ENCODE assay signal across 8 mouse cellular contexts in genomic region chr1:86440171-86440886, GRCm38 (mm10). TPM values are rescaled to one million over a fixed set of nuclear protein-coding genes. Genes with fewer than 3 reads are reported as not detected.
DNase-seq lines count a peak whose midpoint lies in the region; ATAC-seq and TF ChIP-seq lines count a peak whose summit lies in the region.

No protein-coding gene starts in this region.

- WGBS in intestine, postnatal 0 days = 8% methylated on average over 18 of the region's 18 CpGs
- 3% methylated on average over 18 of the region's 18 CpGs for WGBS in midbrain, embryonic 11.5 days

- intact Hi-C loops in left cerebral cortex, postnatal 4 days (cut with DNase I) = loop anchor here (2.0 to 5.0 kb wide), 2 partner anchors 57 to 92 kb away; no protein-coding TSS in a partner anchor

- H3K36me3 ChIP-seq in intestine, postnatal 0 days (ENCODE audit: control insufficient read depth, insufficient read depth) = no peaks in the 10 kb centered on the region
- H3K36me3 ChIP-seq in midbrain, embryonic 11.5 days (ENCODE audit: control insufficient read depth, insufficient read depth, low read length) = no peaks in the 10 kb centered on the region

- peak; percentile 72 for ATAC-seq in intestine, postnatal 0 days
- ATAC-seq in midbrain, embryonic 11.5 days (ENCODE audit: low FRiP score) = peak; percentile 77

- H3K4me2 ChIP-seq in intestine, postnatal 0 days (replicated peaks; ENCODE audit: low read depth) = peak overlapping the region; percentile 86
- peak overlapping the region; percentile 81 for H3K4me2 ChIP-seq in midbrain, embryonic 11.5 days

- peak overlapping the region; percentile 53 for H3K4me3 ChIP-seq in intestine, postnatal 0 days (ENCODE audit: low read depth, low read length)
- peak overlapping the region; percentile 44 for H3K4me3 ChIP-seq in midbrain, embryonic 11.5 days (ENCODE audit: low read depth, low read length)

- H3K27me3 ChIP-seq in intestine, postnatal 0 days (replicated peaks; ENCODE audit: control insufficient read depth, insufficient read depth, low read length) = no peaks in the 10 kb centered on the region
- H3K27me3 ChIP-seq in midbrain, embryonic 11.5 days (ENCODE audit: control insufficient read depth, insufficient read depth, low read length) = no peaks in the 10 kb centered on the region

- H3K9ac ChIP-seq in intestine, postnatal 0 days (ENCODE audit: low read depth, low read length) = no peak overlapping the region
- H3K9ac ChIP-seq in midbrain, embryonic 11.5 days (ENCODE audit: low read length) = peak overlapping the region; percentile 97; the same call in 1 of the 2 replicates

- peaks cover 17% of the 10 kb centered on the region for H3K4me1 ChIP-seq in intestine, postnatal 0 days (replicated peaks; ENCODE audit: control insufficient read depth, insufficient read depth, low read length)
- H3K4me1 ChIP-seq in midbrain, embryonic 11.5 days (ENCODE audit: control insufficient read depth, insufficient read depth, low read length) = peaks cover 27% of the 10 kb centered on the region

- H3K27ac ChIP-seq in intestine, postnatal 0 days (ENCODE audit: low read depth, low read length) = peak overlapping the region; percentile 98
- H3K27ac ChIP-seq in midbrain, embryonic 11.5 days (ENCODE audit: low read depth, low read length) = peak overlapping the region; percentile 99; the same call in 1 of the 2 replicates

- peak; percentile 89 for DNase-seq in adrenal gland, adult 8-10 months
- DNase-seq in embryo, embryonic 9.5 days (ENCODE audit: extremely low spot score) = peak; percentile 94
- peak; percentile 87 to 95 for DNase-seq in gastrocnemius, postnatal 4 days (ENCODE audit: low spot score in 2 of 2)
- DNase-seq in left cerebral cortex, postnatal 4 days = peak; percentile 97
- DNase-seq in midbrain, embryonic 11.5 days (ENCODE audit: low spot score, missing footprints) = peak; percentile 99
- DNase-seq in right cerebral cortex, postnatal 4 days = peak; percentile 98
- DNase-seq in yolk sac, embryonic 10.5 days (ENCODE audit: low spot score) = peak; percentile 91

- no peaks in the 10 kb centered on the region for H3K9me3 ChIP-seq in intestine, postnatal 0 days (ENCODE audit: control insufficient read depth)
- no peaks in the 10 kb centered on the region for H3K9me3 ChIP-seq in midbrain, embryonic 11.5 days (ENCODE audit: control insufficient read depth, low read length)

- TF ChIP-seq CTCF in intestine, postnatal 0 days (IDR thresholded peaks at IDR 0.05; ENCODE audit: low read depth) = peak; percentile 99

RNA-seq across cellular contexts. Expression of gene Tex44, which starts 14.2 kb away (rescaled TPM):
- not detected for total RNA-seq in adrenal gland, adult 8-10 months (2022)
- total RNA-seq in gastrocnemius, postnatal 4 days (2021) = not detected
- not detected in 2 replicates for polyA plus RNA-seq in intestine, postnatal 0 days (2015; fragmentation: Nextera tagmentation; extraction: Ambion mirVana)
- total RNA-seq in left cerebral cortex, postnatal 4 days (2021) = not detected
- polyA plus RNA-seq in midbrain, embryonic 11.5 days (2014; fragmentation: Nextera tagmentation; extraction: Ambion mirVana) = not detected in 2 replicates

RNA-seq across cellular contexts. Expression of gene Nmur1, which starts 14.3 kb away (rescaled TPM):
- not detected for total RNA-seq in adrenal gland, adult 8-10 months (2022)
- total RNA-seq in gastrocnemius, postnatal 4 days (2021) = not detected
- polyA plus RNA-seq in intestine, postnatal 0 days (2015; fragmentation: Nextera tagmentation; extraction: Ambion mirVana) = 4.3 and 4.5 TPM in 2 replicates
- total RNA-seq in left cerebral cortex, postnatal 4 days (2021) = under 1 TPM; 0.48 to 0.62 TPM
- not detected in 2 replicates for polyA plus RNA-seq in midbrain, embryonic 11.5 days (2014; fragmentation: Nextera tagmentation; extraction: Ambion mirVana)

Comparison
In these comparisons a context has a peak if more than half of its experiments do, and no peak if none do; other contexts are left out.
1. Peak in every context shown above with its lines: DNase-seq, ATAC-seq, H3K4me3 ChIP-seq and H3K27ac ChIP-seq.